Mouse (Mus musculus) G1E (cell line): ENCODE measurements around the gene Olig1. TPM values are rescaled to one million over a fixed set of nuclear protein-coding genes. Genes with fewer than 3 reads are reported as not detected.

Experiments
- ATAC-seq: 2 replicates; pipeline ENCODE4 v1.8.0; 2016; ENCODE audit warnings: mild to moderate bottlenecking; ENCODE audit not compliant: insufficient number of reproducible peaks, poor library complexity, low FRiP score, severe bottlenecking; ENCODE audit errors: extremely low read depth
- DNase-seq: peaks from one replicate; pipeline ENCODE4 v3.0.0; 2012; ENCODE audit warnings: low spot score
- H3K27me3 ChIP-seq: 2 replicates; pipeline ENCODE4 v1.6.1; 2012; ENCODE audit warnings: mild to moderate bottlenecking, low read length, inconsistent platforms; ENCODE audit not compliant: insufficient read depth
- H3K36me3 ChIP-seq: replicated peaks from 2 replicates; pipeline ENCODE3; 2012; ENCODE audit warnings: mild to moderate bottlenecking, inconsistent platforms
- H3K4me1 ChIP-seq: 2 replicates; pipeline ENCODE4 v1.6.1; 2012; ENCODE audit warnings: low read depth, low read length, inconsistent platforms, mixed read lengths; ENCODE audit not compliant: insufficient read depth
- H3K4me3 ChIP-seq: 2 replicates; pipeline ENCODE4 v1.5.1; 2012; ENCODE audit warnings: low read depth, mild to moderate bottlenecking, inconsistent platforms, low read length, moderate library complexity, mixed read lengths
- H3K9me3 ChIP-seq: replicated peaks from 2 replicates; pipeline ENCODE4 v1.6.1; 2012; ENCODE audit warnings: inconsistent platforms
- CTCF ChIP-seq: IDR thresholded peaks from 2 replicates; pipeline ENCODE4 v1.5.1; 2012; ENCODE audit warnings: low read depth, low read length, inconsistent platforms, mixed read lengths
- GATA1 ChIP-seq: IDR thresholded peaks from 2 replicates; pipeline ENCODE4 v1.6.1; 2012; ENCODE audit warnings: borderline replicate concordance, low read length, inconsistent platforms, mixed read lengths
- GATA2 ChIP-seq: IDR thresholded peaks from 2 replicates; pipeline ENCODE4 v1.6.1; 2012; ENCODE audit warnings: low read depth, low read length, inconsistent platforms, borderline replicate concordance
- POLR2AphosphoS5 ChIP-seq: IDR thresholded peaks from 2 replicates; pipeline ENCODE4 v1.6.1; 2012; ENCODE audit warnings: low read depth, low read length, inconsistent platforms; ENCODE audit not compliant: insufficient replicate concordance
- TAL1 ChIP-seq: conservative IDR thresholded peaks from 2 replicates; pipeline ENCODE4 v1.6.1; 2012; ENCODE audit warnings: low read depth, low read length, inconsistent platforms, mixed read lengths
- polyA plus RNA-seq: library from polyadenylated mRNA; stranded (reverse); fragments of >175 nt; gene quantifications from 2 replicates; pipeline ENCODE4 v1.2.3, GENCODE M21; 2012
- total RNA-seq, 2 experiments: library from RNA; stranded (forward) in 1 of 2; stranded (reverse) in 1 of 2; fragments of 200-1000 nt in 1 of 2; fragments of >200 nt in 1 of 2; fragmentation: Nextera tagmentation in 1 of 2; gene quantifications; 2 replicates each; pipeline ENCODE4 v1.2.3; 2014 to 2017

Gene Olig1
- total and polyA plus RNA-seq, 3 experiments, result not detected

- ATAC-seq (no peak), DNase-seq (no peak)
- H3K4me3 ChIP-seq, result no peak overlapping the region
- no peaks in the 10 kb centered on the region for H3K36me3 ChIP-seq
- no peaks in the 10 kb centered on the region for H3K9me3 ChIP-seq
- TF ChIP-seq CTCF, result no peak
- H3K27me3 ChIP-seq, result no peaks in the 10 kb centered on the region
- no peaks in the 10 kb centered on the region for H3K4me1 ChIP-seq
These were observed 34.5 kb downstream of the Olig1 start for GRCm38 (mm10) chr16:91303776-91304709.

GRCm38 (mm10) chr16:91305512-91306111 is 36.0 kb downstream of the Olig1 start:
- TF ChIP-seq GATA1, result no peak
- TF ChIP-seq CTCF, result no peak
- no peak for TF ChIP-seq POLR2AphosphoS5
- TF ChIP-seq TAL1, result no peak
- no peak for TF ChIP-seq GATA2
- Histone ChIP-seq H3K4me1 (no peaks in the 10 kb centered on the region), H3K4me3 (no peak overlapping the region), H3K27me3 (no peaks in the 10 kb centered on the region), H3K36me3 (no peaks in the 10 kb centered on the region), H3K9me3 (no peaks in the 10 kb centered on the region)
- ATAC-seq, result no peak
- DNase-seq, result no peak

- no peak for ATAC-seq
- no peaks in the 10 kb centered on the region for H3K9me3 ChIP-seq
- H3K27me3 ChIP-seq, result peaks cover 2% of the 10 kb centered on the region; the same call in 1 of the 2 replicates
- TF ChIP-seq POLR2AphosphoS5, result no peak
- TF ChIP-seq CTCF, result no peak
- TF ChIP-seq GATA1, result no peak
- no peak for TF ChIP-seq TAL1
- TF ChIP-seq GATA2, result no peak
- H3K36me3 ChIP-seq, result no peaks in the 10 kb centered on the region
- no peaks in the 10 kb centered on the region for H3K4me1 ChIP-seq
- DNase-seq, result no peak
- no peak overlapping the region for H3K4me3 ChIP-seq
These were observed 40.3 kb downstream of the Olig1 start for GRCm38 (mm10) chr16:91309872-91310271.

GRCm38 (mm10) chr16:91312921-91313320 is 43.3 kb downstream of the Olig1 start:
- ATAC-seq (no peak), DNase-seq (no peak)
- no peak for TF ChIP-seq GATA1
- no peak for TF ChIP-seq POLR2AphosphoS5
- no peak for TF ChIP-seq CTCF
- no peak for TF ChIP-seq GATA2
- no peak for TF ChIP-seq TAL1
- Histone ChIP-seq H3K36me3 (no peaks in the 10 kb centered on the region), H3K4me1 (no peaks in the 10 kb centered on the region), H3K4me3 (no peak overlapping the region), H3K27me3 (peaks cover 4% of the 10 kb centered on the region; the same call in 1 of the 2 replicates), H3K9me3 (no peaks in the 10 kb centered on the region)

GRCm38 (mm10) chr16:91314114-91314775 is 44.7 kb downstream of the Olig1 start:
- no peaks in the 10 kb centered on the region for H3K9me3 ChIP-seq
- no peak for TF ChIP-seq GATA2
- no peak for TF ChIP-seq TAL1
- no peak for TF ChIP-seq CTCF
- no peak for TF ChIP-seq POLR2AphosphoS5
- TF ChIP-seq GATA1, result no peak
- DNase-seq, result no peak
- H3K4me1 ChIP-seq, result no peaks in the 10 kb centered on the region
- H3K4me3 ChIP-seq, result no peak overlapping the region
- ATAC-seq, result no peak
- peaks cover 8% of the 10 kb centered on the region; the same call in 1 of the 2 replicates for H3K27me3 ChIP-seq
- H3K36me3 ChIP-seq, result no peaks in the 10 kb centered on the region

GRCm38 (mm10) chr16:91320191-91320590 is 50.6 kb downstream of the Olig1 start:
- Histone ChIP-seq H3K9me3 (no peaks in the 10 kb centered on the region), H3K4me1 (no peaks in the 10 kb centered on the region), H3K36me3 (no peaks in the 10 kb centered on the region), H3K27me3 (peaks cover 10% of the 10 kb centered on the region; the same call in 1 of the 2 replicates), H3K4me3 (no peak overlapping the region)
- no peak for ATAC-seq
- no peak for DNase-seq
- no peak for TF ChIP-seq GATA2
- no peak for TF ChIP-seq TAL1
- no peak for TF ChIP-seq GATA1
- TF ChIP-seq CTCF, result no peak
- no peak for TF ChIP-seq POLR2AphosphoS5
